Mouse (Mus musculus) liver, embryonic 15.5 days (tissue): ENCODE data around the gene Setd2. TPM values are rescaled to one million over a fixed set of nuclear protein-coding genes. Genes with fewer than 3 reads are reported as not detected.

ENCODE experiments used
- ATAC-seq: fragments of 200-750 bp; cut with Nextera tagmentation; 2 replicates; pipeline ENCODE4 v1.8.0; 2017; ENCODE audit warnings: moderate number of reproducible peaks, mild to moderate bottlenecking, moderate library complexity; ENCODE audit not compliant: insufficient read depth
- H3K27ac ChIP-seq: fragments of 300-500 bp; sonication (generic); replicated peaks from 2 replicates; pipeline ENCODE4 v1.5.1; 2015; ENCODE audit warnings: mild to moderate bottlenecking, inconsistent platforms
- H3K27me3 ChIP-seq: fragments of 300-500 bp; sonication (generic); 2 replicates; pipeline ENCODE4 v1.6.1; 2015; ENCODE audit warnings: mild to moderate bottlenecking, inconsistent platforms
- H3K36me3 ChIP-seq: fragments of 300-500 bp; sonication (generic); replicated peaks from 2 replicates; pipeline ENCODE4 v1.6.1; 2015; ENCODE audit warnings: moderate library complexity, mild to moderate bottlenecking, inconsistent platforms
- H3K4me1 ChIP-seq: fragments of 300-500 bp; sonication (generic); replicated peaks from 2 replicates; pipeline ENCODE4 v1.6.1; 2015; ENCODE audit warnings: inconsistent platforms
- H3K4me2 ChIP-seq: fragments of 300-500 bp; sonication (generic); 2 replicates; pipeline ENCODE4 v1.6.1; 2015; ENCODE audit warnings: moderate library complexity, mild to moderate bottlenecking, inconsistent platforms
- H3K4me3 ChIP-seq: fragments of 300-500 bp; sonication (generic); replicated peaks from 2 replicates; pipeline ENCODE4 v1.5.1; 2015; ENCODE audit warnings: mild to moderate bottlenecking, inconsistent platforms
- H3K9ac ChIP-seq: fragments of 300-500 bp; sonication (generic); 2 replicates; pipeline ENCODE4 v1.6.1; 2015; ENCODE audit warnings: moderate library complexity, mild to moderate bottlenecking, inconsistent platforms
- H3K9me3 ChIP-seq: fragments of 300-500 bp; sonication (generic); replicated peaks from 2 replicates; pipeline ENCODE4 v1.6.1; 2016; ENCODE audit warnings: inconsistent platforms
- WGBS: fragments of 180-500 bp; shearing (Covaris S2); methylation state at CpG from one replicate; pipeline ENCODE4 v1.1.7; 2015; ENCODE audit warnings: mixed read lengths; ENCODE audit not compliant: insufficient replicate concordance; 5-methylcytosine and 5-hydroxymethylcytosine counted together
- polyA plus RNA-seq: library from polyadenylated mRNA; unstranded; fragments of >200 nt; fragmentation: Nextera tagmentation; extraction: Ambion mirVana; gene quantifications from 2 replicates; pipeline ENCODE4 v1.2.1, GENCODE M21; 2015

Gene Setd2
- polyA plus RNA-seq, 1 experiment from 2014 or later = 9.2 TPM

DNA sequence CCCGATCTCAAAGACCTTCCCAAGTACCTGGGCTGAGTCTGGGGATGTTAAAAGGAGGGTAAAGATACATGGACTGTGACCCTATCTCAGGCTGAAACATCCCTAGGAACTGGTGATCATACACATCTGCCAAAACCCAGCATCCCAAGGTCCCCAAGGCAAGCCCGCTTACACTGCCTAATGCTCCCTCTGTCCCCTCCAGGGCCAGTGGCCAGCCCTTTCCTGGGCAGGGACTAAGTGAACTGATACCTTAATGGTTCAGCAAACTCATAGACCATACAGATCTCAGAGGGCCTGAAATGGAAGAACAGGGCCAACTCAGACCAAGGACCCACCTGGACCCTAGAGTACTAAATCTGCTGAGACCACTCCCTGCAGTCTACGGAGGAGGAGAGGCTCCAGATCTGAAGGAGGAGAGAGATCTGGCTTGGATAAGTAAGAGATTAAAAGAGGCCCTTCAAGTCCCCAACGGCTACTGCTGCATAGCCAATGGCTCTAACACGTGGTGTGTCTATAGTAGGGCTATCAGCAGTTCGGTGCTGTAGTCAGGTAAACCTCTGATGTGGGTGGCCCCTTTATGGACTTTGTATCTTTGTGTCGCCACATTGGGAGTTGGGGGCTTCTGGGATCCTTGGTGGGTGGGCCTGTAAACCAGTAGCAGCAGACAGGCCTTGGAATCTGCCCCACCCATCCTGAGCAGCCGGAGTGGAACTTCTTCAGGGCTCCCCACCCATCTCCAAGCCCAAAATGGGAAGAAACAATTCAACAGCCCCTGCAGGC is 91.2 kb downstream of the Setd2 start:
- H3K9ac ChIP-seq = no peak overlapping the region
- H3K9me3 ChIP-seq = no peaks in the 10 kb centered on the region
- H3K27ac ChIP-seq = no peak overlapping the region; the same call in 1 of the 2 replicates
- ATAC-seq = no peak
- H3K27me3 ChIP-seq = no peaks in the 10 kb centered on the region
- H3K4me2 ChIP-seq = peak overlapping the region; percentile 97
- peak overlapping the region; percentile 64 for H3K4me3 ChIP-seq
- peaks cover 29% of the 10 kb centered on the region for H3K36me3 ChIP-seq
- WGBS = 60% methylated on average over 8 of the region's 8 CpGs
- peaks cover 16% of the 10 kb centered on the region for H3K4me1 ChIP-seq

DNA sequence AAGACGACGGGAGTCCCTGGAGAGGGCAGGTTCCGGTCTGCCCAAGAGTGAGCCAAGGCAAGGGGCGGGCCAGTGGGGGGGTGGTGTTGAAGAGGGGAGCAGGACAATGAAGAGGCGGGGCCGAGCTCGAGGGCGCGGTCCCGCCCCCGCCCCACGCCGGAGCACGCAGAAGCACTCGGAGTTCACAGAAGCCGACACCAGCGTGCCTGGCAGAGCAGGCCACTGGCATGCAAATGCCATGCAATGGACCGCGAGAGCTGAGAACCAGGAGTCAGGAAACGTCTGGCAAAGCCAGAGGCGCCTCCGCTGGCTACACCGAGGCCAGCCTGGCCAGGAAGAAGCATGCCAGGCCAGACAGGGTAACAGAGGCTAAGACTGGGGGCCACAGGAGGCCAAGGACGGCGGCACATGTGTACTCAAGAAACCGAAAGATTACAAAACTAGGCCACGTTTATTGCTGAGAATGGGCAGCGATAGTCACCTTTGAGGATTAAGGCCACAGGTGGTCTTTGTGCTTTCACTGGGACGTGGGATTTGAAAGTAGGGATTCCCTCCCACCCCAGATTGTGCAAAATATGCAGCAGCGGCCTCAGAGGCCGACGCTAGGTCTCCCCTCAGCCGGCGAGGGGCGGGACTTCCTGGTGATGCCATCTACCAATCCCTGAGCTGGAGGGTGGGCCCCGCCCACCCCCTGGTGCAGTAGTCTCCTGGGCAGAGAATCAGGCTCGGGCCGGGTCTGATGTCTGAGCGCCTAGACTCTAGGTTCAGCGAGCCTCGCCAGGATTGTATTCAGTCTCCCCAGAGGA is 92.2 kb downstream of the Setd2 start, which contains the start of gene Nradd:
Gene Nradd, minus strand, starts transcription at position 92 of the 806 bp plus-strand sequence.
- Histone ChIP-seq H3K4me1 (peaks cover 16% of the 10 kb centered on the region), H3K27me3 (no peaks in the 10 kb centered on the region), H3K9me3 (no peaks in the 10 kb centered on the region), H3K4me2 (peak within 1 kb of the TSS; percentile 97), H3K27ac (peak within 1 kb of the TSS; percentile 19; the same call in 1 of the 2 replicates), H3K9ac (peak within 1 kb of the TSS; percentile 52), H3K36me3 (peaks cover 19% of the 10 kb centered on the region), H3K4me3 (peak within 1 kb of the TSS; percentile 64)
- WGBS = 9% methylated on average over 41 of the region's 41 CpGs
- ATAC-seq = peak; percentile 85

DNA sequence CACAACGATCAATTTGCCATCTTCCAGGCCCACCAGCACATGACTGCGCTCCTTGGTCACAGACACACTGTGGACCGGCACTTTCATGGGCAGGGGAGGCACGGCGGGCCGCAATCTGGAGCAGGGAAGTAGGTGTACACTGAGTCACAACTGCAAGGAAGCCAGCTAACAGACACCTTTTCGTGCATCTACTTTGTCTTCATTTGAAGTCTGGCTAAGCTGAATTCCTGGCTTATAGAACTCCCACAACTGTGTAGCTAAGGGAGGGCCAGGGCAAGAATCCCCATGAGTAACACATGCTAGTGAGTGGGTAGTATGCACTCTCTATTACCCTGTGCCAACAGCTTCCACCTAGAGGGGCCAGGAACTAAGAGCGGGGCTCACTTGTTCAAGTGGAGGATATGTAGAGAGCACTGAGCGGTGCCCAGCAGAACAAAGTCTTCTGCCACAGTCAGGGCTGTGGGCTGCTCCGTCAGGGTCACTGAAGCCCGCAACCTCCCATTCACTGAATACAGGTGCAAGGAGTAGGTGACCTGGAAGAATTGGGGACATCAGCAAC is 93.0 kb downstream of the Setd2 start:
- peak overlapping the region; percentile 33; the same call in 1 of the 2 replicates for H3K9ac ChIP-seq
- WGBS = 77% methylated on average over 11 of the region's 11 CpGs
- H3K9me3 ChIP-seq = no peaks in the 10 kb centered on the region
- H3K4me3 ChIP-seq = peak overlapping the region; percentile 64
- peaks cover 16% of the 10 kb centered on the region for H3K4me1 ChIP-seq
- H3K4me2 ChIP-seq = peak overlapping the region; percentile 97
- no peaks in the 10 kb centered on the region for H3K27me3 ChIP-seq
- H3K36me3 ChIP-seq = peaks cover 14% of the 10 kb centered on the region; the same call in 1 of the 2 replicates
- no peak for ATAC-seq
- H3K27ac ChIP-seq = no peak overlapping the region

DNA sequence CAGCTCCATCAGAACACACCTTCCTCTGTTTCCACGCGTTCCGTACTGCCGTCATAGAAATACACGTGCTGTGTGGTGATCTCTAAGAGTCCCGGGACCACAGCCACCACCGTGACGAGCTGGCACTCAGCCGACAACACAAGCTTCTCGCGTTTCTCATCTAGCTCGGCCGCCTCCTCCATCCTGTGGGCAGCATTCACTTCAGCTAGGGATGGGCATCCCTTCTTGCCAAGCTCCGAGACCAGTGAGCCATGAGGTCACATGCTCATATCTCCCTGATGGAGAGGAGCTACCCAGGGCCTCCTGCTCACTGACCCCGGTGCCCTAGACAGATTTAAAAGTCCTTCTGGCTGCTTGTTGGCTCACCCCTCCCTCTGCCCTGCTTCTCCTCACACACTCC is 97.8 kb downstream of the Setd2 start:
- H3K9ac ChIP-seq = no peak overlapping the region
- no peaks in the 10 kb centered on the region for H3K27me3 ChIP-seq
- H3K4me2 ChIP-seq = no peak overlapping the region
- ATAC-seq = no peak
- no peaks in the 10 kb centered on the region for H3K9me3 ChIP-seq
- H3K36me3 ChIP-seq = peaks cover 34% of the 10 kb centered on the region
- H3K4me3 ChIP-seq = no peak overlapping the region
- H3K4me1 ChIP-seq = peaks cover 1% of the 10 kb centered on the region
- H3K27ac ChIP-seq = no peak overlapping the region
- 85% methylated on average over 15 of the region's 15 CpGs for WGBS

DNA sequence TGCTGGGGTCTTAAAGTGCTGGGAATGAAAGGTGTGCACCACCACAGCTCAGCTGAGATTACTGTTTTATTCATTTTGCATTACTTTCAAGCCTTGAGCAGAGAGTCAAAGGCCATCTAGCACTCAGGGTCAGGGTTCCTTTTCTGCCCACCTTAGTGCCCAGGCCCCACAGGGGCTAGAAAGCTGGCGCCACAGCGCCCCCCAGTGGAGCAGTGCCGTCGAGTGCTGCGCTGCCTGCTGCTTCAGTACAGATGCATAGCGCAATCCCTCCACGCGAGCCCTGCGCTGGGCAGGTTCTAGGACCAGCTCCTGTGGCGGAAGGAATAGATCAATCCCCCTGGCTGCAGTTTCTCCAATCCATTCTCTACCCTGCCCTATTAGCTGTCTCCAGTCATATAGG is 98.8 kb downstream of the Setd2 start:
- Histone ChIP-seq H3K9ac (no peak overlapping the region), H3K9me3 (no peaks in the 10 kb centered on the region), H3K36me3 (peaks cover 31% of the 10 kb centered on the region), H3K27me3 (no peaks in the 10 kb centered on the region), H3K27ac (no peak overlapping the region), H3K4me2 (no peak overlapping the region), H3K4me3 (no peak overlapping the region), H3K4me1 (no peaks in the 10 kb centered on the region)
- WGBS = 58% methylated on average over 10 of the region's 10 CpGs
- ATAC-seq = no peak

DNA sequence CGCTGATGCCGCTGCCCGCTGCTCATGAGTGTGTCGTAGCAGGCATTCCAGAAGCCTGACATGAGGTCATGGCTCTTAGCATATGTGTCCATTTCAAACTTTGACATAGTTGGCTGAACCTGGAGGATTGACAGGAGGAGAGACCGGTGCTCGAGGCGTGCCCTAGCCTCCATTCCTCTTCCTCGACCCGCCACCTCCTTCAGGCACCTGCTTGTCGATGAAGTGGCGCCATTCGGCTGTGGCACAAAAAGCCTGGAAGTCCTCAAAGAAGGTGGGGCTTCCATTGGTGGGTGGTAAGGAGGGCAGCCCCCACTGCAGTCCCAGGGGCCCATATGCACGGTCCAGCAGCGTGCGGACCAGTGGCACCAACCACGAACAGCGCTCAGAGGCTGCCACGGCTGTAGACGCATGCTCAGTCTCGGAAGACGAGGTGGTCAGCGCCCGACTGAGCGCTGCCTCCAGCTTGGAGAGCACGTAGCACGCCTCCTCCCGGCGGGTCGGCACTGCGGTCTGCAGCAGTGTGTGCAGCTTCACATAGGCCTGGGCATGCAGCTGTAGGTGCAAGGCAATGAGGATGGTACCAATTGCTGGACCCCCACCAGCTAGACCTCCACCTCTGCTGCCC is 99.4 kb downstream of the Setd2 start:
- H3K4me1 ChIP-seq = no peaks in the 10 kb centered on the region
- H3K9me3 ChIP-seq = no peaks in the 10 kb centered on the region
- no peak for ATAC-seq
- H3K27me3 ChIP-seq = no peaks in the 10 kb centered on the region
- 82% methylated on average over 30 of the region's 30 CpGs for WGBS
- no peak overlapping the region for H3K9ac ChIP-seq
- H3K4me2 ChIP-seq = no peak overlapping the region
- H3K27ac ChIP-seq = no peak overlapping the region
- H3K36me3 ChIP-seq = peaks cover 26% of the 10 kb centered on the region
- no peak overlapping the region for H3K4me3 ChIP-seq

DNA sequence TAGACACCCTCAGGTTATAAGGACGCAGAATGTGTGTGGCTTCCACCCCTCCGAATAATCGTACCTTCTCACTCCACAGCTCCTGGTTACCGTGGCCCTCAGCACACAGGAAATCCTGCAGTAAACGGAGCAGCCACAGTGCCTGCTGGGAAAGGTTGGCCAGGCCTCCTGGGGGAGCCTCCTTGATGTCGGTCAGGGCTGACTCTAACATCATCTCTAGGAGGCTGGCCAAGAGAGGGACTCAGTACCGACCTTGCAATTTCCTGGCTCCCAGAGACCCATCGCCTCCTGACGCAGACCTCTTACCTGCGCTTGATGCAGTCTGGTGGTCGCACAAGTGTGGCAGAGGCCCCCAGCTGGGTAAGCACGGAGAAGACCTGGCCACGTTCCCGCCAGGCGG is 100.3 kb downstream of the Setd2 start:
- no peak for ATAC-seq
- Histone ChIP-seq H3K27me3 (no peaks in the 10 kb centered on the region), H3K4me1 (no peaks in the 10 kb centered on the region), H3K36me3 (peaks cover 26% of the 10 kb centered on the region), H3K4me3 (no peak overlapping the region), H3K4me2 (no peak overlapping the region), H3K9me3 (no peaks in the 10 kb centered on the region), H3K9ac (no peak overlapping the region), H3K27ac (no peak overlapping the region)
- 73% methylated on average over 15 of the region's 15 CpGs for WGBS

DNA sequence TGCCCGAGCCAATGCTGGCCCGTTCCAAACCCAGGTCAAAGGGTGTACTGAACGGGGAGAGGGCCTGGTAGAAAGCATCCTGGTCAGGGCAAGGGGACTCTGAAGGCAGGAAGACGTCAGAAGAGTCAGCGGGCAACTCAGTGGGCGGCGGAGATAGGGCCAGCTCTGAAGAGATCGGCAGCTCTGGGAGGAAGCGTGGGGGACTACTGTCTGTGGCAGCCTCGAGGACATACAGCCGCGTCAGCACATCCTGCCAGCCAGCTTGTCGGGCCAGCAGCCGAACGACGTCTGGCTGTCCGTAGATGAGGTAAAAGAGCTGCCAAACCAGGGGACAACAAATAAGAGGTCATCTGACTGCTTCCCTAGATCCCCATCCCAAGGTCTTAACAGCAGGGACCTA is 101.5 kb downstream of the Setd2 start:
- Histone ChIP-seq H3K4me2 (no peak overlapping the region), H3K36me3 (peaks cover 34% of the 10 kb centered on the region)

DNA sequence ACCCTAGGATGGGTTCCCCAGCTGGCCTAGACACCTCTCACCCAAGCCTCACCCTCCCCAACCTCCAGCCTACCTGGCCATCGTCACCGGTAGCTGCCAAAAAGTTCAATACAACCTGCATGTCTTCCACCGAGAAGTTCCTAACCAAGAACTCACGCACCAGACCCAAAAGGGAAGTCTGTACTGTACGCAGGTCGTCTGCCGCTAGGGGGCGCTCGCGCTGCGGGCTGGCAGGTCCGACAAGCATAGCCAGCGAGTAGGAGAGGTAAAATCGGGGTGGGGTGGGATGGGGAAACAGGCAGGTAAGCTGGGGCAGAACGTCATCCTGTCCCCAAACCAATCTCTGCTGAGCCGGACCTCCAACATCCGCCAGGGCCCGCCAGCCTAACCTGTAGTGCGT is 102.8 kb downstream of the Setd2 start:
- ATAC-seq = no peak
- WGBS = 15% methylated on average over 19 of the region's 19 CpGs

More for the DNA sequence above, 101.5 kb downstream of the Setd2 start:
- Histone ChIP-seq H3K4me1 (no peaks in the 10 kb centered on the region), H3K27ac (no peak overlapping the region), H3K27me3 (no peaks in the 10 kb centered on the region), H3K9me3 (no peaks in the 10 kb centered on the region), H3K9ac (no peak overlapping the region), H3K4me3 (no peak overlapping the region)
- WGBS = 82% methylated on average over 17 of the region's 17 CpGs
- ATAC-seq = no peak

DNA sequence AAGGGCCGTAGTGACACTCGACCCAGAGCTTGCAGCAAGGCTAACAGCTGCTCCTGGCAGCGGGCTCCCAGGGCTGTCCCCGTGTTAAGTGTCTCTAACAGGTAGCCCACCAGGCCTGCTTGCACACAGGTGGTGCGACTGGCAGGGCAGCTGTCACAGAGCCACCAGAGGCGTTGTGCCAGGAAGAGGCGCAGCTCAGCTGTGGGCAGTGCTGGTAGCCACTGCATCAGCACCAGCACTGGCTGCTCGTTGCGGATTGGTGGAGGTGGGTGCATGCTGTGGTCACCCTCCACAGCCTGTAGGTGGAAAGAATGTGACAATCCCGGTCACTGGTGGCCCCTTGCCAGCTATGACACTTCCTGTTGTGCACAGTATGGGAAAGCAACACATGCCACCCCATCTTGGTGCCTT is 106.2 kb downstream of the Setd2 start:
- H3K27me3 ChIP-seq = no peaks in the 10 kb centered on the region; the same call in 1 of the 2 replicates
- H3K4me1 ChIP-seq = no peaks in the 10 kb centered on the region; the same call in 1 of the 2 replicates
- H3K4me3 ChIP-seq = no peak overlapping the region
- WGBS = 79% methylated on average over 10 of the region's 10 CpGs
- no peak overlapping the region for H3K9ac ChIP-seq
- H3K4me2 ChIP-seq = no peak overlapping the region
- H3K9me3 ChIP-seq = no peaks in the 10 kb centered on the region
- no peak for ATAC-seq
- H3K36me3 ChIP-seq = peaks cover 18% of the 10 kb centered on the region; the same call in 1 of the 2 replicates
- no peak overlapping the region for H3K27ac ChIP-seq

More for the DNA sequence above, 102.8 kb downstream of the Setd2 start:
- no peaks in the 10 kb centered on the region for H3K27me3 ChIP-seq
- peaks cover 35% of the 10 kb centered on the region for H3K36me3 ChIP-seq
- no peak overlapping the region for H3K27ac ChIP-seq
- no peak overlapping the region for H3K4me3 ChIP-seq
- H3K9me3 ChIP-seq = no peaks in the 10 kb centered on the region
- no peak overlapping the region for H3K4me2 ChIP-seq
- no peaks in the 10 kb centered on the region for H3K4me1 ChIP-seq
- H3K9ac ChIP-seq = no peak overlapping the region
